Mouse (Mus musculus) heart, adult 18-20 months (tissue): Measurements from ENCODE around the gene 1700019A02Rik. TPM values are rescaled to one million over a fixed set of nuclear protein-coding genes. Genes with fewer than 3 reads are reported as not detected.

ENCODE experiments used
- DNase-seq, 2 experiments: peaks; one replicate each; pipeline ENCODE4 v3.0.0; 2021 to 2022; ENCODE audit warnings: mixed read lengths in 1 of 2
- long read RNA-seq, 2 experiments: library from polyadenylated mRNA; stranded (forward); transcript quantifications; one replicate each; pipeline ENCODE4 v2.0.0; 2021
- total RNA-seq, 2 experiments: library from RNA; stranded (reverse); gene quantifications; 2 replicates each; pipeline ENCODE4 v1.2.3; 2021

The 1700019A02Rik gene
- total RNA-seq = not detected
- long read RNA-seq, experiment 1 = 0 reads
- long read RNA-seq, experiment 2 = 0 reads

- DNase-seq = no peak
These were observed at the start of gene 1700019A02Rik for GRCm38 (mm10) chr1:53187536-53187935. TSS of gene 1700019A02Rik (minus strand) at chr1:53187636.

DNA sequence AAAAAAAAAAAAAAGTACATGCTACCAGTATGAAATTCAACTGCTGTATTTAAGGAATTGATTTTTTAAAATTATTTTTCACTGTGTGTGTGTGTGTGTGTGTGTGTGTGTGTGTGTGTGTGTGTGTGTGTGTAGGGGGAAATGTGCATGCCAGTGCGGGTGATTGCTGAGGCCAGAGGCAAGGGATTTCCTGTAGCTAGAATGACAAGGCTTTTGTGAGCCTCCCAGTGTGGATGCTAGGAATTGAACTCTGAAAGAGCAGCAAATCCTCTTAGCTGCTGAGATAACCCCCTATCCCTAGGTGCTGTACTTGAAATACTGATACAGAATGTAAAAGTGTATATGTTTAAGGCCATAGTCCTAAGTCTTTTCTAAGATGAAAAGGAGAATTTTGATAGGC lies 38.6 kb upstream of the 1700019A02Rik start:
- no peak for DNase-seq

- peak in 1 of 2 experiments; percentile 24 for DNase-seq
These were observed 38.2 kb upstream of the 1700019A02Rik start for GRCm38 (mm10) chr1:53225616-53226015.

DNA sequence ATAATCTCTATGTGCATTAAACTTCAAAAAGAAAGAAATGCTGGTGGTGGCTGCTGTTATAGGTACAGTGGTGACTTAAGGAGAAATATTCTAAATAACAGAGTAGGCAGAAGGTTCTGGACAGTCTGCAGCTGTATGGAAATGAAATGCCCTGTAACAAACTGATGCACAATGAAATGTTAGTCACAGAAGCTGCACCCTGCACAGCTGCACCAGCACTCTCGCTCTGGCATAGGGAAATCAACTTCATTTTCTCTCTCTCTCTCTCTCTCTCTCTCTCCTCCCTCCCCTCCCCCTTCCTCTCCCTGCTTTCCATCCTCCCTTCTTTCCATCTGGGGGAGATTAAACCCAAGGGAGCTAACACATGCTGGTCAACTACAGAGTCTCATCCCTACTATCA lies 37.3 kb upstream of the 1700019A02Rik start:
- no peak for DNase-seq

- DNase-seq = no peak
These were observed 22.7 kb upstream of the 1700019A02Rik start for GRCm38 (mm10) chr1:53210136-53210535.

GRCm38 (mm10) chr1:53203902-53204301 lies 16.5 kb upstream of the 1700019A02Rik start:
- DNase-seq = no peak

DNA sequence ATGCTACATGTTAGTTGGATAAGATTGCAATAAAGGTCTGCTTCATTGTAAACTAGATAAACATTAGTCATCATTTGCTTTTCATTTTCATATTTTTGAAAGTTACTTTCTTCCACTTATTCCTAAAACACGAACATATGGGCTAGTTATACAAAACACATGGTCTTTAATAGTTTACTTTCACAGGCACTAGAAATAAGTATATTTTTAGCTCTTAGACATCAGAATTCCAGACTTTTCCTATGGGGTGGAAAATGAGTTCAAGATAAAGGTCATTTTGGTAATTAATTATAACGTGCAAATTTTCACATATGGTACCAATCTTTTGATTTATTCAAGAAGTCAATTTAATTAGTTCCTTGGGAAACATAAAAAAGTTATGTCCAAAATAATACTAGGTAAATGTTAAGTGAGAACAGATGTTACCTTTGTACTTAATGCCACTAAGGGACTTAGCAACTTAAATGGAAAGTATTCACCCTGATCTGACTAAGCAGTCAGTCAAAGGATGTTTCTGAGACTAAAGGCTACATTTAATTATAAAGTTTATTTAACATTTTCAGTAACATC lies 14.3 kb upstream of the 1700019A02Rik start:
- no peak for DNase-seq

DNA sequence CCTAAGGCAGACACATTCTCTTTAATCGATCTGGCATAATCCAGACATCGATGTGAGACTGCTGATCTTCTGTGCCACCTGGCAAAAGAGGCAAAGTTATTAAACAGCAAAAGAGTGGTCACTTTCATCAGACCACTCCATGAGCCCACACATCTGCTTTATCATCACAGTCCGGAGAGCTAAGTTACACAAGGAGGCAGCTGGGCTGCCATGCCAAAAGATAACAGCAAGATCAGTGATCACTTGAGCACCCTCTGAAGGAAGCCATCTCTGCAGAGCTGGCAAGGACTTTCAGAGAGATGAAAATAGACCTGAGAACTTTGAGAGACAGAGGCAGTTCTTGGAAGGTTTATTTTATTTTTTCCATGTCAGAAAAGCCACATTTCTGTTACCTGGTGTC lies 7.1 kb upstream of the 1700019A02Rik start:
- no peak for DNase-seq

DNA sequence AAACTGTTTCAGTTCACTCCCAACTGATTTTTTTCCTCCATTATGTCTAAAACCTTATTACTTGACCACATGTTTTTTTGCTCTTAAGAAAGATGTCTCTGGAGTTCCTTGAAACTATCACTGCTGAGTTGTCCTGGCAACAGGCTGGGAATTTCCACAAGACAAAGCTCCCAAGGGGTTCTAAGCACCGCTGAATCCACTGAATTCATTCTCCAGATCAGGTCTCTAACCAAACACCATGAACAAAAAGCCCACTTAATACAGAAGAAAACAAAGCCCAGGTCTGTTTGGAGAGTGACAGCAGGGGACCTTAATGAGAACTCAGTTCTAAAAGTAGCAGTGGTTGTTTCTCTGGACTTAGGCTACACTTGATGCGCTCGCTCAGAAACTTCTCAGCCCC lies 3.8 kb upstream of the 1700019A02Rik start:
- DNase-seq = no peak

GRCm38 (mm10) chr1:53189620-53190019 lies 2.2 kb upstream of the 1700019A02Rik start:
- no peak for DNase-seq

DNA sequence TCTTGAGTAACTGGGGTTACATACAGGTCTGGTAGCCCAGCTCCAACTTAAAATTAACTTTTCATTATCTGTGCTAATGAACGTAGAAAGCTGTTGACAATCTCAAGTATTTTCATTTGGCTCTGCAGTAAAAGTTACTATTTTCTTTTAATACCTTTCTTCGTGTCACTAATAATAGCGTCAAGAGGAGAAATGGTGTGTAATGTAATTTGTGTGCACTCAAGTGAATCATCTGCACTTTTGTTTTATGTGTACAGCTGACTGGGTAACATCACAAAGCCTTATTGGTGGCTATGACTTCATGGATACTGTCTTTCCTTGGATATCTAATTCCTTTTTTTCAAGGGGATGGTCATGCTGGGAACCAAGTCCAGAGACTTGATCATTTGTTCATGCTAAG lies 1.1 kb downstream of the 1700019A02Rik start:
- no peak for DNase-seq

DNA sequence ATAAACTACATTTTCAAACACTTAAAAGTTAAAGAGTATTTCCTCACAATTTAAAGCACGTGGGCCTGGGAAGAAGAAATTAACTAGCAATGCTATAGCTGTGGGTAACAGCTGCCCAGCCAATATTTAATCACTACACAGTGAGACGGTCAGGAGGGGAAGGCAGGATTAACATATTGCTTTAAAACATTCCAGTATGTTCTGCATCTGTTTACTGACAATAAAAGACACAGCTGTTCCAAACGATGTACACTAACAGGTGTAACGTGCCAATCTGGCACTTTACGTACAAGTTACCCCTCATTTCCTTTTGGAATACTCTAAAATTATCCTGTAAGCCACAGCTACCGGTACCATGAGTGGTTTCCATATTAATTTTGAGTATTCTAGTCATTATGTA lies 29.7 kb downstream of the 1700019A02Rik start:
- DNase-seq = no peak

DNA sequence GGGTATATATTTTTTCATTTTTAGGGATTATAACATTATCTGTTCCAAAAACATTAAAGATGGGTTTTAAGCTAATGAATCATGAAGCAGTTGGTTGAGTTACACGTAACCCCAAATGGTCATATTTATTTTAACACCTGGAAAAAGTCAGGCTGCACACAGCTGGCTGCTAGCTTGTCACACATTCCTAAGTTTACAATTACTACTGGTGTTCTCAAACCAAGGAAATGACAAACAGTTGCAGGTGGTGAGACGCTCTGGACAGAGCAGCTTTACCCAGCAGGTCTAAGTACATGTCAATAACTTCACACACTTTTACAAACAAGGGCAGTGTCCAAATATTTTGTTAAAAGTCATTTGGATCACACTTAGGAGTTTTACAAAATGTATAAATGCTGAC lies 64.4 kb downstream of the 1700019A02Rik start:
- DNase-seq = no peak

- peak; percentile 18 to 52 for DNase-seq
These were observed 76.9 kb downstream of the 1700019A02Rik start for GRCm38 (mm10) chr1:53110561-53110960.

Other genes starting within 250 kb of the 1700019A02Rik start
- 1 to 10 TPM; 1.1 TPM for gene 1700019D03Rik, start 167.5 kb downstream of the 1700019A02Rik start, total RNA-seq
- gene Mstn, start 126.0 kb downstream of the 1700019A02Rik start, total RNA-seq = under 1 TPM; 0.30 to 0.39 TPM
- 10 to 100 TPM; 12.3 to 14.9 TPM for gene Pms1, start 109.4 kb upstream of the 1700019A02Rik start, total RNA-seq
- 10 to 100 TPM; 13.6 to 15.2 TPM for gene Ormdl1, start 109.5 kb upstream of the 1700019A02Rik start, total RNA-seq
- gene Gm28778, start 109.5 kb upstream of the 1700019A02Rik start, total RNA-seq = 1 to 10 TPM; 3.1 to 4.4 TPM
- gene Osgepl1, start 126.0 kb upstream of the 1700019A02Rik start, total RNA-seq = 10 to 100 TPM; 57.9 to 61.4 TPM
- not detected for gene Asdurf, start 165.0 kb upstream of the 1700019A02Rik start, total RNA-seq
- not detected for gene Gm28551, start 165.0 kb upstream of the 1700019A02Rik start, total RNA-seq
- 10 to 100 TPM; 61.6 to 65.3 TPM for gene Asnsd1, start 165.1 kb upstream of the 1700019A02Rik start, total RNA-seq